Mouse (Mus musculus): ENCODE measurements around the gene Trpc5.

The Trpc5 gene

DNA sequence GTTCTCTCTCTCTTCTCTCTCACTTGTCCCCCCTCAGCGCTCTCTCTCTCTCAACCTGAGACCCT is at the start of gene Trpc5:
Gene Trpc5, minus strand, starts transcription at position 39 of the 65 bp plus-strand sequence.
- no peak for DNase-seq (ENCODE audit: inconsistent ontology term)

DNA sequence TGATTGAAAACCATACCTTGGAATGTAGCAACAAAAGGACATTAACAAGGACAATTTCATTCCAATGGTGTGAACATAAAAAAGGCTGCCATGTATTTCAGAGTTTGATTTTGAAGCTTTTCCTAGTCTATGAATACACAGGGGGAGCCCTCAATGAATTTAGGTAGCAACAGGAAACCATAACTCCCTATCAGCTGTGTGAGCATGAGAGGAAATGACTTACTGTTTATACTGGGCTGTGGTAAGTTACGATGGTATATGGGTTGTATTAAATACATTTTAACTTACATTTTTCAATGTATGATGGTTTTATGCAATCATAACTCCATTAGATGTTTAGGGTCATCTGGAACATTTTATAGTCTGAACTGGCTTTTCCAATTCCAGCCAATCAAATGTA is 28.4 kb upstream of the Trpc5 start:
- no peak for DNase-seq (ENCODE audit: inconsistent ontology term)

DNA sequence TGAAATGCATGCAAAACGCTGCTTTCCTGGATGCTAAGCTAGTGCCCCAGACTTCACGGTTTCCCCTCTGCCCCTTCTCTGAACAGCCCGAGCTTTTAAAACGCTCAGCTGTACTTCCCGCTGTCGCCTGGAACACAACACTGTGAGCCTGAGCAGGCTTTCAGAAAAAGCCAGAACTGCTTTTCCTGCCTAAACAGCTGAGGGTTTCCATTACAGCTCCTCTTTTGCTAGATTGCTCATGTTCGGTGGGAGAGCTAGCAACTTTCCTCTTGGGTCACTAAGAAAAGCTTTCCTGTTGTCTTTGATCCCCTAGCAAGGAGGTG is 1.8 kb upstream of the Trpc5 start:
- DNase-seq (ENCODE audit: inconsistent ontology term), result no peak

DNA sequence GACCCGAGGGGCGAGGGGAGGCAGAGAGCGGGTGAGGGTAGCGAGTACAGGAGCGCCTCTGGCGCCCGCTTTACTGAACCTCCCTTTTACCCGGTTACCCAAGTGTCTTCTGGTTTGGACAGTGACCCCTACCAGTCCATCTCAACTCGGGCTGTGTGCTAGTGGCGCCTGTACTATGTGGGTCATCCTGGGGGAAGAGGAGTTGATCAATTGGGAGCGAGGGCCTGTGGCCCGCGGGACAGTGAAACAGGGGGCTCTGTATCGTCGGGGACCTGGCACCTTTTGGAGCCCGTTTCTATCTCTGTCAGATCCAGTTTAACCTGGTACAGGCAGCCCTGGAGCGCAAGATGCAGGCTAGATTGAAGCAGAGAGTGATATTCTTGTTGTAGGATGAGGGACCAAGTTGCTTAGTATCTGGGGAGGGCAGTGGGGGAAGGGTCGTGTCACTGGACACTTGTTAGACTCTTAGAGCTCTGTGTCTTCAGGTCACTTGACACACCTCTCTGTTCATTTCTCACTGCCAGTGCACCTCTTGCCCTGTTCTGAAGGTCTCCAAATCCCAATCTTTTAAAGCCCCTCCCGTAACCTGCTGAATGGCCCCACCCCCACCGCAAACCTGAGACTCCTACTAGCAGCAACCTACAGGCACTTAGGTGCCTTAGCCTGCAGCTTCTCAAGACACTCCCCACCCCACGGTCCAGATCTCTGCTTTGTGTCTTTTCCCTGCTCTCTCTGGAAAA is 1.3 kb upstream of the Trpc5 start:
- DNase-seq (ENCODE audit: inconsistent ontology term), result peak; percentile 8

DNA sequence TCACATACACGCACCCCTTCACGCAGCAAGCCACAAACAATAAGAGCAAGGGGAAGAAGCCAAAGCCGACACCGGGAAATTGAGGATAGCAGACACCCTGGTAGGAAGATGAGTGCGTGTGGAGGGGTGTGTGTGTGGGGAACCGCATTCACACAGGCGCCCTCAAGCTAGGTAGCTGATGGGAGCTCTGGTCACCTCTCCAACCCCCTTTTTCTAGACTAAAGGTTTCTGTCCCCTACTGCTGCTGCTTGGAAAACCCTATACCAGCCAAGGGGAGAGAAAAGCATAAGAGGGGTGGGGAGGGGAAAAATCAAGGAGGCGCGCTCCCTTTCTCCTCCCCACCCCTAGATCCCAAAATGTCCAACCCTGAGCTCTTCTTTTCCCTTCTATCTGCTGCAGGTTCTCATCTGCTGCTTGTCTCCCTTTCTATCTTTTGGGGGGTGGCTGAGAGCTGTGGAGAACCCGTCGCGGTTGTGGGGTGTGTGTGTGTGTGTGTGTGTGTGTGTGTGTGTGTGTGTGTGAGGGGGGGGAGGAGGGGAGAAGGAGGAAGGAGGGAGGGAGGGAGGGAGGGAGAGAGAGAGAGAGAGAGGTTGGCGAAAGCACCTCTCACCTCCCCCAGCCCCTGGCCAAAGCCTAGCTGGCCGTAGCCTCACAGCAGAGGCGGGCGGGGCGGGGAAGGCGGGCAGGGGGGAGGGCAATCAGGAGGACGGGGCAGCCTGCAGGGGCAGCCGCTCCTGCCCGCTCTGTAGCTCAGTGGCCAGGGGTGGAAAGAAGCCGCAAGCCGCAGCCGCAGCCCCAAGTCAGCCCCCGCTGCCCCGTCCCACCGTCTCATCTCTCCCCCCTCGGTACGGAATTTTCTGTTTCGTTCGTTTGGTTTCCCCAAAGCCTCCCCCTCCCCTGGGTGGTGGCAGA is 483 bp upstream of the Trpc5 start, which contains the start of gene Rtl4:
Gene Rtl4, plus strand, starts transcription at position 701 of the 912 bp plus-strand sequence.
- DNase-seq (ENCODE audit: inconsistent ontology term), result no peak

DNA sequence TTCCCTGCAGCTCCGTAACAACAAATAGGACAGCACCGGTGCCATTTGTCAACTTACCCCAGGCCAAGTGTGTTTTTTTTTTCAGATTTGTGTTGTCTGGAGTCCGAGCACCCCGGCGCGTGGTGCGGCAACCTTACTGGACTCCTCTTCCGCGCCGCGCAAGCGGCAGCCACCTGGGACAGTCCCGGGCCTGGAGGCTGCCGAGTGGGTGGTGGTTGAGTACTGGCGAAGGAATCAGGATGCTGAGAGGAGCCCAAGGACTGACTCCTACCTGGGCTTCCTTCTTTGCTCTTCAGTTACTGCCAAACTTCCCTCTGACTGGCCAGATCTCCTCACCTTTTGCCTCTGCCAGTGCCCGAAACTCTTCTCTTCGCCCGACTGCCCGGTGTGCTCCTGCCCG is 238 bp downstream of the Trpc5 start:
- DNase-seq (ENCODE audit: inconsistent ontology term), result no peak

DNA sequence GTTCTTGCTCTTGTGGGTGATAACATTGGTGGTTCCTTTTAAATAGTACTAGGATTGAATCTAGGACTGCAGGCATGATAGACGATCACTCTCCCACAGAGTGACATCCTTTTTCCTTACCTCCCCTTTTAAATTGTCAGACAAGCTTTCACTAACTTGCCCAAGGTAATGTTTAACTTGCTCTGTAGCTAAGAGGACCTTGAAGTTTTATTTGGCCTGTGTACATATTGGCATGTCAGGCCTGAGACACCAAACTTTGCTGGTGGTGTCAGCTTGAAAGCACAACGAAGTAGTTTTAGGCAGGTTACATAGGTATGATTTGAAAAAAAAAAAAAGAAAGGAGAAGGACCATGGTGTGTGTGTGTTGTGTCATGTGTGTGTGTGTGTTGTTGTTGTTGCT is 35.8 kb downstream of the Trpc5 start:
- DNase-seq (ENCODE audit: inconsistent ontology term), result no peak

DNA sequence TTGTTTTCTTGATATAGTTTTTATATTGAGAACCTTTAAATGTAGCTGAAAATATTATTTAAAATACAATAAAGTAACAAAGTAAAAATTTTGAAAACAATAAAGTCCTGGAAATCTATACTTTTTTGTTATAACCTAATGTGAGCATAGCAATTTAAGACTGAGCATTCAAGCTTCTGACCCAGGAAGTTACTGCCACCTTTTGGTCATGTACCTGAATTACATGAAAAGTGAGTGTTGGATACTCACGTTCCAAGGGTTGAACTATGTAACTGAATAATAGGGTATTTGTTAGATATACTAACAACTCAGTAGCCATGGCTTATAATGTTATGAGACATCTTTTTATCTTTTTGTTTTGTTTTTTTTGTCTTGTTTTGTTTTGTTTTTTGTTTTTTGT is 42.6 kb downstream of the Trpc5 start:
- no peak for DNase-seq (ENCODE audit: inconsistent ontology term)

DNA sequence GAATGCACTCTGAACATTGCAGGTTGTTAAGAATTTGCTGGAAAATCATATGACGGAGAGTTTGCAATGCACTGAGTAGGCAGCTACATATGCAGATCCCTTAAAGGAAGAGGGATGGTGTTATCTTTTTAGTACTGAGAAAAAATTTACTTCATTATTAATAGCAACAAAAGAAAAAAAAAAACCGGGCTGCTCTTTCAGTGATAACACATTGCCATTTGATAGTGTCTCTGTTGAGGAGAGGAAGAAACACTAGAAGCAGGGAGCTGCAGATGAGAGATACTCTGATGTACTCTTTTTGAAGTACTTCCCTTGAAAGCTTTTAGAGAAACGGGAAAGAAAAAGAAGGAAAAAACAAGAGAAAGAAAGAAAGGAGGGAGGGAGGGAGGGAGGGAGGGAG is 43.2 kb downstream of the Trpc5 start:
- no peak for DNase-seq (ENCODE audit: inconsistent ontology term)

DNA sequence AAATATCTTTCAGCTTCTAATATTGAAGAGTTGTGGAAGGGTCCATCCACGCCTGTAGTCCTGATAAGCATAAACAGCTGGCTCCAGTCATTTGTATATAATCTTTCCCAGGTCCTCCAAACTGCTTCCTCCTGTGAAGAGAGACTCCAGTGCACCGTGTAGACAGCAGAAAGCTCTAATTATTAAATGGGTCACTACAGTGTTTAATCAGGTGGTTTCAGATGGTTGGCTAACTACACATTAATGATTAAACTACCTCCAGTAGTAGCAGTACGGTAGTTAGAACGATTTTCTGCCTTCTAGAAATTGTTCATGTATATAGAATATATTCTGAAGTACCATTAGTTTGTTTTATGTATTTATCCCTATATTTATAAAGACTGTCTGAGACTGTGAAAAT is 75.2 kb downstream of the Trpc5 start:
- DNase-seq (ENCODE audit: inconsistent ontology term), result no peak

DNA sequence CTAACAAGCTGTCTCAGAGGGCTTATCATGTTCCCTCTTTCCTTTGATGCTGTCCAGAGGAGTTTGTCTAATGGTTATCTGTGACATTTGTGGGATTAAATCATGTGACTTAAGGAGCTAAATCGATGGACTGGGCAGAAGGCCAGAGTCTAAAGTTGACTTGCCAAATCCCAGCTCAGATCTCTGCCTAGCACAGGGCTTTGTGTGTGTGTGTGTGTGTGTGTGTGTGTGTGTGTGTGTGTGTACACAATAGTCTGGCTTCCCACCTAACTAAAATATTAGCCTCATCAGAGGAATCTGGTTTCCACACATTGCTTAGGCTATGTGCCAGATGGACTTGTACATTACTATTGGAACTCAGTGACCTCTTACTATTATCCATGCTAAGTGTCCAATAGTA is 151.5 kb downstream of the Trpc5 start:
- peak; percentile 0 for DNase-seq (ENCODE audit: inconsistent ontology term)

DNA sequence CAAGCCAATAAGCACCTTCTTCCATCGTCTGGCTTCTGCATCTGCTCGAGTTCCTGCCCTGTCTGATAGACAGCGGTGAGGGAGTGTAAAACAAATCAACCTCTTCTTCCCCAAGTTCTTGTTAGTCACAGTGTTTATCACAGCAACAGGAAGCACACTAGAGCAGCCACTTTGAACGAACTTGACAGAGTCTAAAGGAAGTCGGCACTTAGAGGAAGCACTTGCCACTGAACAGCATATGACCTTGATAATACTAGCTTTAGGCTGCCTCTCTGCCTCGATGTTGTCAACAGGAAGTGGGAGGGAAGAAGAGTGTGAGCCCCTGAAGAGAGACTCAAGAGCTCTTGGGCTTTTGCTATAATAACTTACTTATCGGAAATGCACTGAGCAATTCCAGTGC is 161.9 kb downstream of the Trpc5 start:
- DNase-seq (ENCODE audit: inconsistent ontology term), result no peak

DNA sequence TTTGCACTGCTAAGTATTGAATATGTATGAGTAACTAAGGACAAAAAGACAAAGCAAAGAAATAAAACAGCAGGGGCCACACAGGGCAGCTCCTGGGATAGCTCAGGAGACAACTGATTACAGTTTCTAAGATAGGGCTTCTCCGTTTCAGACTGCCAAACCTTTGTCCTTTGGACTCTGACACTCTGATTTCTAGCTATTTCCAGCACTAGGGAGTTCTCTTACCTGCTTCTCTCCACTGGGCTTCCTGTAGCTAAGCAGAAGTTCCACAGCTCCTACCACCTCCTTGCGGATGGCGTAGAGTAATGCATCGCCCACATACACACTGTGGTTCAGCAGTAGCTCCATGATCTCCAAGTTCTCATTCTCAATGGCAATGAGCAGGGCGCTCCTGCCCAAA is 164.7 kb downstream of the Trpc5 start:
- DNase-seq (ENCODE audit: inconsistent ontology term), result no peak

DNA sequence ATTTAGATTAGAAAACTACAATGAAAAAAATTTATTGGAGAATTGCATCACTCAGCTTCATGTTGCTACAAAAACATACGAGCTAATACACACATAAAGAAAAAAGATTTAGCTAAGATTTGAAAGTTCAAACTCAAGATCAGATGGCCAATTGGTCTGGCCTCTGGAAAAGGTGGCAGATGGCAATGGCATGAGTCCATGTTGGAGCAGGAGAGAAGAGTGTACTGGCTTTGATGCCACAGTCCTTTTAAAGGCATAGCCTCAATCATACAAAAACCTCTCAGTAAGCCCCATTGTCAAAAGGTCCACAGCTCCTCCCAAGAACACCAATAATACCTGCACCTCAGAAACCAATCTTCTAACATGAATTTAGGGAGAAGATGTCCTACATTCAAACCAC is 196.6 kb downstream of the Trpc5 start:
- DNase-seq (ENCODE audit: inconsistent ontology term), result no peak

DNA sequence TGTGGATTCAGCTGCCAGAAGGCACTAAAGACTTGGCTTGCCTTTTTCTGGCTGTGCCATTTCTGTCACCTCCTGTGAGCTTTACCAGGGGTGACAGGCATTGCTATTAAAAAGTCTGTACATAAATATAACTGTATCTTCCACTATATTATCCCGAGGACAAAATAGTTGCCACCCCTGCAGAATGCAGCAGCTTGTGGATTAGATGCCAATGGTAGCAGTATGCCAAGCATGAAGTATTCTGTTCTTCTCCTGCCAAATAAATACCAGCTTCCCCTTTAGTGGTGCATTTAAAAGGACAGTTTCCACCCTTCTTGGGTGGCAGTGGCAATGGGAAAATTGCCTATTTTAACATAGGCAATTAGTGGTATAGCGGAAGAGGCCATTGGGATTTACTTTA is 223.6 kb downstream of the Trpc5 start:
- DNase-seq (ENCODE audit: inconsistent ontology term), result peak; percentile 45

DNA sequence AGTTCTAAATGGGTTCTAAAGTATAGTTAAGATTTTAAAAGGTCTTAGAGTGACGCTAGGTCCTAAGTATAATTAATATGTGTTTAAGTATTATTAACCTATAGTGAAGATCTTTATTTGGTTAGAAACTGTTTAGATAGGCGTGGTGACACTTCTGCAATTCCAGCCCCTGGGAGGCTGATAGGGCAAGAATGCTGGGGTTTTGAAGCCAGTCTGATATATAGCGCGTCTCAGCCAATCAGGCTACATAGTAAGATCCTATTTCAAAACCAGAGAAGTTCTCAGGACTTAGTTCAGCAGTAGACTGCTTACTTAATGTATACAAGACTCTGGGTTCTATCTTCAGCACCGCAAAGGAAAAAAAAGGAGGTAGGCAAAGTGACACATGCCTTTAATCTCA is 231.7 kb downstream of the Trpc5 start, which contains the start of gene Trpc5os:
Gene Trpc5os, plus strand, starts transcription at position 301 of the 400 bp plus-strand sequence.
- DNase-seq (ENCODE audit: inconsistent ontology term), result no peak

DNA sequence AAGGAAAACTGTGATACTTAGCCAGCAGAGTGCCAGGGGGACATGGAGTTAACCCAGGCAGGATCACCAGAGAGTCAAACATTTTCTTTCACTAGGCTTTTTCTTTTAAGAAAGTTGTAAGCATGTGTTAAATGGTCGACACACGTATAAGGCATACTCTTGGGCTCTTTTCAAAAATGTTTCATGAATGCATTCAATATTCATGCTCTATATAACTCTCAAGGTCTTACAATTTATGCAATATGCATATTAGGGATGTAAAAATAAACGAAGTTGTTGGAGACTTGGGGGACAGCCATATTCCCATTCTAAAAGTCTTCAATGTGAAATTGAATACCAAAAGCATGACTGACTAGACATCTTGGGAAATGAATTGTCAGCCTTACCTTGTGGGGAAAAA is 264.1 kb downstream of the Trpc5 start:
- no peak for DNase-seq (ENCODE audit: inconsistent ontology term)

DNA sequence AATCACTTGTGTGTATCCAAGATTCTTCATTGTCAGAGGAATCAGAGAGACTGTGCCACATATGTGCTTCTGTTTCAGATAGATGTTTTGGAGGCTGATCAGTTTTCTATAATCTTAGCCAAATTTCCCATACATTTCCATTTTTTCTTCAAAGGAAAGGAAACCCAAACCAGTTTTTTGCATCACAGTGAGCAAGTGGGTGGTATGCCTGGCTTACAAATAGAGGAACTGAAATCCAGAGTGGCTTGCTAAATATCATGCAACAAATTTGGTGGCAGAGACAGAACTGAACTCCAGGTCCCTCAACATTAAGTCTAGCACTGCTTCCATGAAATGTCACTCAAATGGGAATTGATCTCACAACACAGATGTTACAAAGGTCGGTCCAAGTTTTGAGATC is 266.9 kb downstream of the Trpc5 start:
- no peak for DNase-seq (ENCODE audit: inconsistent ontology term)

DNA sequence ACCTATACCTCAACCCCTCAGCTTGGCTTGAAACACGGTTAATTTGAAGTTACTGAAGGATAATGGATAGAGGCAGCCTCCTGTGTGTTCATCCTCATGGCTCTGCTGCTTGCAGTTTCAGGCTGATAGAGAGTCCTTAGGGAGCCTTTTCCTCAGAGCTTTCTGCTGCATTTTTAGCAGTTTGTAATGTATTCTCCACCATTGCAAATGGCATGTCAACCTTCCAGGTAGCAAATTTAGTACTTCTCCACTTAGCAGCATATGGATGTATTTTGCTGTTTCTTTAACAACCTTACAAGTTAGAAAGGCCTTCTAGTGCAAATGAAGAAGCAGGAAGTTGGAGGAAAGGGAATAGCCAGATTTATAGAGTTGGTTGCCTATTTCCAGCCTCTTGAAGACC is 267.7 kb downstream of the Trpc5 start:
- no peak for DNase-seq (ENCODE audit: inconsistent ontology term)

DNA sequence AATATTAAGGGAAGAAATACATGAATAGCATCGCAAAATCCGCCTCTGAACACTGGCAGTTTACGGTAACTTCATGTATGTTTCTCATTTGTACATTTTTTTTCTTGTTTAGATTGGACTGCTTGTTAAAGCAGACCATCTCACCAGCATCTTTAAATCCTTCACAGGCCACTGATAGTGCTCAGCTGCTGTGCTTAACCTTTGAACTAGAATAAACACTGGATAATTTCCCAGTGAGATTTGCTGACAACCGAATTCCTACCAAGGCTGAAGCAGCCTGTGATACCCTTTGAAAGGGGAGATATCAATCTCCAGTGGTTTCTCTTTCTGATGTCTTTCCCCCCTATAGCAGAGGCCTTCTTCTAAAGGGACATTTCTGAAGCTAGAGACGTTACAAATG is 279.9 kb downstream of the Trpc5 start:
- DNase-seq (ENCODE audit: inconsistent ontology term), result no peak

DNA sequence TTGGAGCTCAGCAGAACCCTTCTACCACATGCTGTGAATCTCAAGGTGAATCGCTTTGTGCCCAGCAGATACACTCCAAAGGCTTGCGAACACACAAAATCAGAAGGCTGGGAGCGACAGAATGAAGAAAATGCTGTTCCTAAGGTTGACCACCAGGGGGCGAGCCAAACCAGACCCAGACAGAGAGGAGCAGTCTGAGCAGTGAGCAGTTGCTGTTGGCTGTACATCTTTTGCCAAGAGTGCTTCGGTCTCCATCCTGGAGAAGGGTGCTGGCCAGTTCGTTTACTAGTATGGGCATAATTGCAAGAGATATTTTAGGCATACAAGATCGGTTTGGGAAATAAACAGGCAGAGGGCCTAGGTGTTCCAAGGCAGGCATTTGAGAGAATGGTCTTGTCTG is 284.5 kb downstream of the Trpc5 start:
- peak; percentile 24 for DNase-seq (ENCODE audit: inconsistent ontology term)

DNA sequence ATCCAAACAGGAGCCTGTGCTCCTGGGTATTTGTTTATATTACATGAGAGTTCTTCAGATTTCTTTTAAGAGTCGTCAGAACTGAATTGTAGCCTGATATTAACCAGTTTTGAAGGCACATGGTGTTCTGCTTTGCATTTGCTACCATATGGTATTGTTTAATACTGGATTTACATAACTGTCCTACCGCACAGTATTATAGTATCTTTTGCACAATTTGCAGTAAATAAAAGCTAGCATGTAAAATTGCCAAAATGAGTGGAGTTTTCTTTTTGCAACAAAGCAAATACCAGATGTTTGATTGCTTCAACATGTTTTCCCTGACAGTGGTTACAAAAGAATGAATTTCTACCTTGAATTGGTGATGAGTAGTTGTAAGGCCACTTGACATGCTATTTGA is 313.8 kb downstream of the Trpc5 start:
- DNase-seq (ENCODE audit: inconsistent ontology term), result no peak

DNA sequence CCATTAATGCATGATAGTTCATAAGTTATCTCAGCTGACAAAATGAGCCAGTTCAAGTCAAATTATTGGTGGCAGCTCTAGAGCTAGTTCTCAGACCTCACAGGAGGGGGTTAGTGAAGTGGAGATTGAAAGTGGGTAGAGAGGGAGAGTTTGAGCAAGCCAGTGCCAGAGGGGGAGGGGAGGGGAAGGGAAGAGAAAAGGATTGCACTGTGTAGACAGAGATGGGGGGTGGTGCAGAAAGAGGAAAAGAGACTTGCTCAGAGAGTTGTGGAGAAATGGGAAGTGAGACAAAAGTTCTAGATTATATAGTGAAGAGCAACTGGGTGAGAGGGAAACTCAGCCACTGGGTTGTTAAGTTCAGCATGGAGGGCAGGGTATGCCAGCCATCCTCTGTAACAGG is 349.6 kb downstream of the Trpc5 start:
- no peak for DNase-seq (ENCODE audit: inconsistent ontology term)

DNA sequence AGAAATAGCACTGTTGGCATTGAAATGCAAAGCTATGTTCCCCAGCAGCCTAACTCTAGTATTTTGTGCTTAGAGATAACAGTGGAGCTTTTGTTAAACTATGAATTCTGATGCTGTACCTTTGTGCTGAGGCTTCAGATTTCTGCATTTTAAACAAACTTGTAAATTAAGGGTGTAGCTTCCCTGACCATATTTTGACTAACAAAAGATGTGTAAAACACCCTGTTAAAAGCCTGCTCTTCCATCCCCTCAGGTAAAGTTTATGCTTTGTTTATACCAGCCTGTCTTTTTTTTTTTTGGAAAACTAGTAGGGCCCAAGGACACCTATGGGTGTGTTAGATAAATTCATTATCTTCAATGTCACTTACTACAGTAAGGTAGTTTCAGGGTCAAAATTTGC is 350.0 kb downstream of the Trpc5 start:
- DNase-seq (ENCODE audit: inconsistent ontology term), result no peak
